Mouse (Mus musculus): ENCODE measurements at regions not wholly inside any gene's neighbourhood (a gene's known extent, or its start where the extent isn't known, plus 50 kb on each side); places are given as distances from the start of the nearest gene placed in this dataset.
A peak's percentile ranks its signal among the peaks of the same experiment; 100 is the strongest.

- no peak overlapping the region for H3K4me3 ChIP-seq (replicated peaks)
- 83% methylated on average over 3 of the region's 3 CpGs for WGBS
Observed at GRCm38 (mm10) chr17:82963374-82963773, 251.7 kb upstream of the Pkdcc start.

GRCm38 (mm10) chr17:82999710-83000109 is 215.4 kb upstream of the Pkdcc start:
- Histone ChIP-seq H3K27ac (no peak overlapping the region), H3K36me3 (no peaks in the 10 kb centered on the region), H3K4me1 (replicated peaks) (0 out of 2 replicates have a peak, but pooled peaks cover 7% of the 10 kb centered on the region), H3K4me3 (replicated peaks) (no peak overlapping the region), H3K9ac (replicated peaks) (no peak overlapping the region), H3K9me3 (no peaks in the 10 kb centered on the region), H3K4me2 (no peak overlapping the region), H3K27me3 (peaks cover 6% of the 10 kb centered on the region; the same call in 1 of the 2 replicates)
- no peak for ATAC-seq (ENCODE audit: insufficient number of reproducible peaks, insufficient read depth, low FRiP score, low TSS enrichment, low read depth)
- WGBS, result 75% methylated on average over 10 of the region's 10 CpGs

More at GRCm38 (mm10) chr17:82963374-82963773, 251.7 kb upstream of the Pkdcc start:
- Histone ChIP-seq H3K27ac (no peak overlapping the region), H3K27me3 (0 out of 2 replicates have a peak, but pooled peaks cover under 1% of the 10 kb centered on the region), H3K4me2 (no peak overlapping the region), H3K9ac (replicated peaks) (no peak overlapping the region), H3K36me3 (no peaks in the 10 kb centered on the region), H3K4me1 (replicated peaks) (no peaks in the 10 kb centered on the region), H3K9me3 (no peaks in the 10 kb centered on the region)
- no peak for ATAC-seq (ENCODE audit: insufficient number of reproducible peaks, insufficient read depth, low FRiP score, low TSS enrichment, low read depth)

- WGBS, result 66% methylated on average over 8 of the region's 8 CpGs
- H3K4me1 ChIP-seq (replicated peaks), result 0 out of 2 replicates have a peak, but pooled peaks cover 7% of the 10 kb centered on the region
- H3K27ac ChIP-seq, result no peak overlapping the region
- no peak for ATAC-seq (ENCODE audit: insufficient number of reproducible peaks, insufficient read depth, low FRiP score, low TSS enrichment, low read depth)
- no peaks in the 10 kb centered on the region for H3K36me3 ChIP-seq
- H3K9ac ChIP-seq (replicated peaks), result no peak overlapping the region
- peaks cover 6% of the 10 kb centered on the region; the same call in 1 of the 2 replicates for H3K27me3 ChIP-seq
- no peak overlapping the region for H3K4me3 ChIP-seq (replicated peaks)
- H3K9me3 ChIP-seq, result no peaks in the 10 kb centered on the region
- H3K4me2 ChIP-seq, result no peak overlapping the region
Observed at GRCm38 (mm10) chr17:83000411-83000810, 214.7 kb upstream of the Pkdcc start.

- Histone ChIP-seq H3K4me1 (replicated peaks) (0 out of 2 replicates have a peak, but pooled peaks cover 7% of the 10 kb centered on the region), H3K4me3 (replicated peaks) (no peak overlapping the region), H3K4me2 (no peak overlapping the region), H3K36me3 (no peaks in the 10 kb centered on the region), H3K27ac (no peak overlapping the region), H3K27me3 (peaks cover 6% of the 10 kb centered on the region; the same call in 1 of the 2 replicates), H3K9me3 (no peaks in the 10 kb centered on the region), H3K9ac (replicated peaks) (no peak overlapping the region)
- ATAC-seq (ENCODE audit: insufficient number of reproducible peaks, insufficient read depth, low FRiP score, low TSS enrichment, low read depth), result peak; percentile 20; the same call in 1 of the 2 replicates
- WGBS, result 10% methylated on average over 2 of the region's 2 CpGs
Observed at GRCm38 (mm10) chr17:83001567-83001966, 213.5 kb upstream of the Pkdcc start.

GRCm38 (mm10) chr17:83010845-83011244 is 204.2 kb upstream of the Pkdcc start:
- H3K9ac ChIP-seq (replicated peaks), result no peak overlapping the region
- H3K4me3 ChIP-seq (replicated peaks), result no peak overlapping the region
- no peaks in the 10 kb centered on the region for H3K9me3 ChIP-seq
- H3K4me1 ChIP-seq (replicated peaks), result no peaks in the 10 kb centered on the region
- peaks cover 9% of the 10 kb centered on the region for H3K27me3 ChIP-seq
- H3K4me2 ChIP-seq, result no peak overlapping the region
- WGBS, result 89% methylated on average over 1 of the region's 1 CpGs
- ATAC-seq (ENCODE audit: insufficient number of reproducible peaks, insufficient read depth, low FRiP score, low TSS enrichment, low read depth), result no peak
- H3K27ac ChIP-seq, result no peak overlapping the region
- no peaks in the 10 kb centered on the region for H3K36me3 ChIP-seq

GRCm38 (mm10) chr17:83015656-83016055 is 199.4 kb upstream of the Pkdcc start:
- Histone ChIP-seq H3K27me3 (peaks cover 21% of the 10 kb centered on the region), H3K9ac (replicated peaks) (no peak overlapping the region), H3K27ac (no peak overlapping the region), H3K9me3 (no peaks in the 10 kb centered on the region), H3K4me3 (replicated peaks) (no peak overlapping the region), H3K36me3 (no peaks in the 10 kb centered on the region), H3K4me1 (replicated peaks) (no peaks in the 10 kb centered on the region), H3K4me2 (no peak overlapping the region)
- no peak for ATAC-seq (ENCODE audit: insufficient number of reproducible peaks, insufficient read depth, low FRiP score, low TSS enrichment, low read depth)
- 54% methylated on average over 2 of the region's 2 CpGs for WGBS

GRCm38 (mm10) chr17:83016936-83017335 is 198.2 kb upstream of the Pkdcc start:
- WGBS, result 92% methylated on average over 5 of the region's 5 CpGs
- H3K4me1 ChIP-seq (replicated peaks), result no peaks in the 10 kb centered on the region
- ATAC-seq (ENCODE audit: insufficient number of reproducible peaks, insufficient read depth, low FRiP score, low TSS enrichment, low read depth), result no peak

GRCm38 (mm10) chr17:83019267-83019666 is 195.8 kb upstream of the Pkdcc start:
- peaks cover 33% of the 10 kb centered on the region for H3K27me3 ChIP-seq
- no peak overlapping the region for H3K4me3 ChIP-seq (replicated peaks)
- 62% methylated on average over 5 of the region's 5 CpGs for WGBS

More at GRCm38 (mm10) chr17:83016936-83017335, 198.2 kb upstream of the Pkdcc start:
- no peak overlapping the region for H3K4me3 ChIP-seq (replicated peaks)
- H3K9ac ChIP-seq (replicated peaks), result no peak overlapping the region
- no peaks in the 10 kb centered on the region for H3K36me3 ChIP-seq
- H3K27ac ChIP-seq, result no peak overlapping the region
- H3K9me3 ChIP-seq, result no peaks in the 10 kb centered on the region
- H3K4me2 ChIP-seq, result no peak overlapping the region
- peaks cover 25% of the 10 kb centered on the region for H3K27me3 ChIP-seq

GRCm38 (mm10) chr17:83020576-83020975 is 194.5 kb upstream of the Pkdcc start:
- Histone ChIP-seq H3K9ac (replicated peaks) (no peak overlapping the region), H3K4me1 (replicated peaks) (no peaks in the 10 kb centered on the region; the same call in 1 of the 2 replicates), H3K36me3 (no peaks in the 10 kb centered on the region), H3K27me3 (peaks cover 35% of the 10 kb centered on the region), H3K4me2 (no peak overlapping the region), H3K9me3 (no peaks in the 10 kb centered on the region), H3K27ac (no peak overlapping the region), H3K4me3 (replicated peaks) (no peak overlapping the region)
- 75% methylated on average over 10 of the region's 10 CpGs for WGBS
- no peak for ATAC-seq (ENCODE audit: insufficient number of reproducible peaks, insufficient read depth, low FRiP score, low TSS enrichment, low read depth)

More at GRCm38 (mm10) chr17:83019267-83019666, 195.8 kb upstream of the Pkdcc start:
- Histone ChIP-seq H3K4me2 (no peak overlapping the region), H3K4me1 (replicated peaks) (no peaks in the 10 kb centered on the region), H3K9me3 (no peaks in the 10 kb centered on the region), H3K27ac (no peak overlapping the region), H3K9ac (replicated peaks) (no peak overlapping the region), H3K36me3 (no peaks in the 10 kb centered on the region)
- ATAC-seq (ENCODE audit: insufficient number of reproducible peaks, insufficient read depth, low FRiP score, low TSS enrichment, low read depth), result no peak

- Histone ChIP-seq H3K27ac (no peak overlapping the region), H3K27me3 (peaks cover 36% of the 10 kb centered on the region), H3K9ac (replicated peaks) (no peak overlapping the region), H3K4me3 (replicated peaks) (no peak overlapping the region), H3K36me3 (no peaks in the 10 kb centered on the region), H3K4me1 (replicated peaks) (no peaks in the 10 kb centered on the region; the same call in 1 of the 2 replicates), H3K9me3 (peaks cover 5% of the 10 kb centered on the region; the same call in 1 of the 2 replicates), H3K4me2 (no peak overlapping the region)
- WGBS, result 12% methylated on average over 5 of the region's 5 CpGs
- ATAC-seq (ENCODE audit: insufficient number of reproducible peaks, insufficient read depth, low FRiP score, low TSS enrichment, low read depth), result no peak
Observed at GRCm38 (mm10) chr17:83025340-83025816, 189.7 kb upstream of the Pkdcc start.

GRCm38 (mm10) chr17:83034914-83035573 is 180.0 kb upstream of the Pkdcc start:
- 58% methylated on average over 6 of the region's 6 CpGs for WGBS
- no peak for ATAC-seq (ENCODE audit: insufficient number of reproducible peaks, insufficient read depth, low FRiP score, low TSS enrichment, low read depth)

More at GRCm38 (mm10) chr17:83034914-83035573, 180.0 kb upstream of the Pkdcc start:
- Histone ChIP-seq H3K4me1 (replicated peaks) (no peaks in the 10 kb centered on the region), H3K4me2 (no peak overlapping the region), H3K36me3 (no peaks in the 10 kb centered on the region), H3K27me3 (peaks cover 28% of the 10 kb centered on the region), H3K9me3 (no peaks in the 10 kb centered on the region; the same call in 1 of the 2 replicates), H3K9ac (replicated peaks) (no peak overlapping the region), H3K4me3 (replicated peaks) (no peak overlapping the region), H3K27ac (no peak overlapping the region)
